Mouse (Mus musculus): ENCODE measurements around the gene Tomm20l. TPM values are rescaled to one million over a fixed set of nuclear protein-coding genes. Genes with fewer than 3 reads are reported as not detected.
A peak's percentile ranks its signal among the peaks of the same experiment; 100 is the strongest.
"Not testable (repeated sequence)": the region's sequence is repeated elsewhere in the genome, so short reads cannot be mapped to it uniquely, and the experiment has no call there.

The Tomm20l gene
- not detected in 2 replicates for polyA plus RNA-seq (2014; fragmentation: Nextera tagmentation; extraction: Ambion mirVana)

DNA sequence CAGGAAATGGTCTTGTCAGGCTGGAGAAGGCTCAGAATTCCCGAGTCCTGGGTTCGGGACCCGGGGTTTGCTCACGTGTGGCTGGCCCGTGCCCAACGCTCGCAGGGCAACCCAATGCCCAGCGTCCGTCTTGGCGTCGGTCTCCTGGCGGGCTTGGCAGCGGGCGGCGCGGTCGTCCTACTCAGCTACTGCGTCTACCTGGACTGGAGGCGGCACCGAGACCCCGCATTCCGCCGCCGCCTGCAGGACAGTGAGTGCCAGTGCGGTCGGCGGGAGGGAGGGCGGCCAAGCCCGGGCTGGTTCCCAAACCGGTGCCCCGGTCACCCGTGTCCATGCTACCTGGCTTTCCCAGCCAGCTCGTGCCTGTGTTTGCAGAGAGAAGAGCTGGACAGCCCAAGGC lies at the start of gene Tomm20l:
Gene Tomm20l (plus strand): TSS at position 98 of the 400 bp plus-strand sequence.
- Histone ChIP-seq H3K9ac (ENCODE audit: low read depth, low read length) (no peak within 1 kb of the TSS), H3K27ac (ENCODE audit: low read depth, low read length) (no peak within 1 kb of the TSS), H3K4me1 (replicated peaks; ENCODE audit: control insufficient read depth, insufficient read depth, low read length) (peaks cover 5% of the 10 kb centered on the region), H3K4me3 (ENCODE audit: low read depth, low read length) (peak within 1 kb of the TSS; percentile 30), H3K27me3 (replicated peaks; ENCODE audit: control insufficient read depth, insufficient read depth, low read length) (no peaks in the 10 kb centered on the region), H3K36me3 (ENCODE audit: control insufficient read depth, insufficient read depth, low read length) (no peaks in the 10 kb centered on the region), H3K9me3 (ENCODE audit: control insufficient read depth, low read length) (no peaks in the 10 kb centered on the region), H3K4me2 (peak within 1 kb of the TSS; percentile 60)
- peak; percentile 38 for DNase-seq (ENCODE audit: low spot score)
- no peak for ATAC-seq (replicated peaks; ENCODE audit: low FRiP score)
- WGBS, result 9% methylated on average over 33 of the region's 33 CpGs

GRCm38 (mm10) chr12:71069846-71070245 lies 41.4 kb upstream of the Tomm20l start:
- WGBS, result 89% methylated on average over 17 of the region's 17 CpGs
- Histone ChIP-seq H3K27me3 (replicated peaks; ENCODE audit: control insufficient read depth, insufficient read depth, low read length) (no peaks in the 10 kb centered on the region), H3K27ac (ENCODE audit: low read depth, low read length) (no peak overlapping the region), H3K9ac (ENCODE audit: low read depth, low read length) (no peak overlapping the region), H3K9me3 (ENCODE audit: control insufficient read depth, low read length) (no peaks in the 10 kb centered on the region), H3K36me3 (ENCODE audit: control insufficient read depth, insufficient read depth, low read length) (peaks cover 22% of the 10 kb centered on the region), H3K4me2 (no peak overlapping the region), H3K4me1 (replicated peaks; ENCODE audit: control insufficient read depth, insufficient read depth, low read length) (no peaks in the 10 kb centered on the region), H3K4me3 (ENCODE audit: low read depth, low read length) (no peak overlapping the region)
- DNase-seq (ENCODE audit: low spot score) (no peak), ATAC-seq (replicated peaks; ENCODE audit: low FRiP score) (no peak)

GRCm38 (mm10) chr12:71072048-71072447 lies 39.2 kb upstream of the Tomm20l start:
- Histone ChIP-seq H3K9me3 (ENCODE audit: control insufficient read depth, low read length) (no peaks in the 10 kb centered on the region), H3K4me3 (ENCODE audit: low read depth, low read length) (no peak overlapping the region), H3K27me3 (replicated peaks; ENCODE audit: control insufficient read depth, insufficient read depth, low read length) (no peaks in the 10 kb centered on the region), H3K36me3 (ENCODE audit: control insufficient read depth, insufficient read depth, low read length) (peaks cover 31% of the 10 kb centered on the region), H3K4me2 (no peak overlapping the region), H3K4me1 (replicated peaks; ENCODE audit: control insufficient read depth, insufficient read depth, low read length) (no peaks in the 10 kb centered on the region), H3K27ac (ENCODE audit: low read depth, low read length) (no peak overlapping the region), H3K9ac (ENCODE audit: low read depth, low read length) (no peak overlapping the region)
- WGBS, result 91% methylated on average over 4 of the region's 4 CpGs
- ATAC-seq (replicated peaks; ENCODE audit: low FRiP score), result no peak
- DNase-seq (ENCODE audit: low spot score), result no peak

DNA sequence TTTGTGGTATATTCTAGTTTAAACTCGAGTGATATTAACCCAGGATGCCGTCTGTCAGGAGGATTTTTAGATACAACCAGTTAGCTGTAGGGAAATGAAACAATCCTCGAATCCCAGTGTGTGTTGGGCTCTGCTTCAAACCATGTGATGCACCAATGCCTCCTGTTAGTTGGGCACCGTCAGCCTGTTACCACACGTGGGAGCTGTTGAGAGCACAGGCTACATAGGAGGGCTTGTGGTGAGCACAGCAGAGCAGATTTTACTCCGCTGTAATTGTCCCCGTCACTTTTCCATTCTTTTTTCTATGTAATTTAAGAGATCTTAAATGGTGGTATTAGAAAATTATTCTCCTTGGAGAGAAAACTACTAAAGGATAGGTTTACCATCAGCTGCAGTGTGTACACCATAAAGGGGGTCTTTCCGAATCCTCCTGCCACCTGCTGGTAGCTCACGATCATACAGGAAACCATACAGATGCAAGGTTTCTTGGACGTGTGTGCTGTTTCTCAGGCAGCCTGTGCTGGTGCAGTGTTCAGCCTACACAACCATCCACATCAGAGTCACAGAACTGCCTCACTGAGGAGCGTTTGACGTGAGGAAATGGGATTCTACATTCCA lies 38.0 kb upstream of the Tomm20l start:
- Histone ChIP-seq H3K4me2 (no peak overlapping the region), H3K9me3 (ENCODE audit: control insufficient read depth, low read length) (no peaks in the 10 kb centered on the region), H3K27me3 (replicated peaks; ENCODE audit: control insufficient read depth, insufficient read depth, low read length) (no peaks in the 10 kb centered on the region), H3K27ac (ENCODE audit: low read depth, low read length) (no peak overlapping the region), H3K9ac (ENCODE audit: low read depth, low read length) (no peak overlapping the region), H3K4me1 (replicated peaks; ENCODE audit: control insufficient read depth, insufficient read depth, low read length) (no peaks in the 10 kb centered on the region), H3K36me3 (ENCODE audit: control insufficient read depth, insufficient read depth, low read length) (peaks cover 28% of the 10 kb centered on the region), H3K4me3 (ENCODE audit: low read depth, low read length) (no peak overlapping the region)
- WGBS, result 65% methylated on average over 12 of the region's 12 CpGs
- DNase-seq (ENCODE audit: low spot score) (no peak), ATAC-seq (replicated peaks; ENCODE audit: low FRiP score) (peak; percentile 65; the same call in 1 of the 2 replicates)

- no peak overlapping the region for H3K9ac ChIP-seq (ENCODE audit: low read depth, low read length)
- ATAC-seq (replicated peaks; ENCODE audit: low FRiP score) (no peak), DNase-seq (ENCODE audit: low spot score) (no peak)
- 88% methylated on average over 8 of the region's 8 CpGs for WGBS
- no peaks in the 10 kb centered on the region for H3K9me3 ChIP-seq (ENCODE audit: control insufficient read depth, low read length)
- no peaks in the 10 kb centered on the region for H3K27me3 ChIP-seq (replicated peaks; ENCODE audit: control insufficient read depth, insufficient read depth, low read length)
- H3K4me3 ChIP-seq (ENCODE audit: low read depth, low read length), result no peak overlapping the region
- H3K4me1 ChIP-seq (replicated peaks; ENCODE audit: control insufficient read depth, insufficient read depth, low read length), result no peaks in the 10 kb centered on the region
- H3K27ac ChIP-seq (ENCODE audit: low read depth, low read length), result no peak overlapping the region
- no peak overlapping the region for H3K4me2 ChIP-seq
- peaks cover 3% of the 10 kb centered on the region; the same call in 1 of the 2 replicates for H3K36me3 ChIP-seq (ENCODE audit: control insufficient read depth, insufficient read depth, low read length)
Observed at GRCm38 (mm10) chr12:71086331-71086730, 24.9 kb upstream of the Tomm20l start.

GRCm38 (mm10) chr12:71104275-71104674 lies 7.0 kb upstream of the Tomm20l start:
- H3K9me3 ChIP-seq (ENCODE audit: control insufficient read depth, low read length); ATAC-seq (replicated peaks; ENCODE audit: low FRiP score); H3K36me3 ChIP-seq (ENCODE audit: control insufficient read depth, insufficient read depth, low read length); H3K27me3 ChIP-seq (replicated peaks; ENCODE audit: control insufficient read depth, insufficient read depth, low read length); H3K4me3 ChIP-seq (ENCODE audit: low read depth, low read length); H3K9ac ChIP-seq (ENCODE audit: low read depth, low read length); DNase-seq (ENCODE audit: low spot score); H3K27ac ChIP-seq (ENCODE audit: low read depth, low read length); H3K4me2 ChIP-seq; H3K4me1 ChIP-seq (replicated peaks; ENCODE audit: control insufficient read depth, insufficient read depth, low read length): not testable (repeated sequence)
- 79% methylated on average over 4 of the region's 4 CpGs for WGBS

DNA sequence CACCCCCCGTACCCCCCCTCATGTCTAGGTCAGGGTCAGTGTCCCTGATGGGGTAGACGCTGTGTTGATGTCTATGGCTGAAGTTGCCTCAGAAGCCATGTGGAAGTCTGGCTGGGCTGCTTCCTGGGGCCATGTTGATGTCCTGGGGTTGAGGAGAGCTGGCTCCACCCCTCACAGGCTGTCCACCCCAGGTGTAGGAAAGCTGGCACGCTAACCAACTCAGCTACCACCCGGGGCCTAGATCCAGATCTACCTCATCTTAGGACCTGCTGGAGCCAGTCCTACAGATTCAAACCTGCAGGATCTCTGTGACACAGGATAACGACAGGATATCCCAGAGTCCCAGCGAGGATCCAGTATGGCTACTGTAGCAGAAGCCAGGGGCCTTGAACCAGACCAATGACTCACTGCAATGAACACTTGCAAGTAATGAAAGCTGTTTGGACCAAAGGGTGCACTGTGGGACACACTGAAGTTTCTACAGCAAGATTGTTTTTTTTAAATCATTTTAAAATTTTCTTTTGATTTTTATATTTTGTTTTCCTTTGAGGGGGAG lies 3.9 kb upstream of the Tomm20l start:
- WGBS, result 87% methylated on average over 6 of the region's 6 CpGs
- no peaks in the 10 kb centered on the region for H3K9me3 ChIP-seq (ENCODE audit: control insufficient read depth, low read length)
- ATAC-seq (replicated peaks; ENCODE audit: low FRiP score), result no peak
- H3K9ac ChIP-seq (ENCODE audit: low read depth, low read length), result no peak overlapping the region
- no peak for DNase-seq (ENCODE audit: low spot score)
- no peaks in the 10 kb centered on the region; the same call in 1 of the 2 replicates for H3K4me1 ChIP-seq (replicated peaks; ENCODE audit: control insufficient read depth, insufficient read depth, low read length)
- H3K27ac ChIP-seq (ENCODE audit: low read depth, low read length), result no peak overlapping the region
- H3K4me2 ChIP-seq, result no peak overlapping the region
- H3K36me3 ChIP-seq (ENCODE audit: control insufficient read depth, insufficient read depth, low read length), result no peaks in the 10 kb centered on the region
- no peaks in the 10 kb centered on the region for H3K27me3 ChIP-seq (replicated peaks; ENCODE audit: control insufficient read depth, insufficient read depth, low read length)
- no peak overlapping the region for H3K4me3 ChIP-seq (ENCODE audit: low read depth, low read length)

GRCm38 (mm10) chr12:71113074-71113473 lies 1.8 kb downstream of the Tomm20l start:
- Histone ChIP-seq H3K36me3 (ENCODE audit: control insufficient read depth, insufficient read depth, low read length) (no peaks in the 10 kb centered on the region), H3K9me3 (ENCODE audit: control insufficient read depth, low read length) (no peaks in the 10 kb centered on the region), H3K4me1 (replicated peaks; ENCODE audit: control insufficient read depth, insufficient read depth, low read length) (peaks cover 5% of the 10 kb centered on the region), H3K9ac (ENCODE audit: low read depth, low read length) (no peak overlapping the region), H3K4me2 (no peak overlapping the region; the same call in 1 of the 2 replicates), H3K27ac (ENCODE audit: low read depth, low read length) (no peak overlapping the region), H3K4me3 (ENCODE audit: low read depth, low read length) (no peak overlapping the region), H3K27me3 (replicated peaks; ENCODE audit: control insufficient read depth, insufficient read depth, low read length) (no peaks in the 10 kb centered on the region)
- no peak for DNase-seq (ENCODE audit: low spot score)
- 52% methylated on average over 10 of the region's 10 CpGs for WGBS
- peak; percentile 72 for ATAC-seq (replicated peaks; ENCODE audit: low FRiP score)
